Mouse (Mus musculus) gonadal fat pad, adult 2 months (tissue): Measurements from ENCODE around the gene Fmnl1. TPM values are rescaled to one million over a fixed set of nuclear protein-coding genes. Genes with fewer than 3 reads are reported as not detected.
"Not testable (repeated sequence)": the region's sequence is repeated elsewhere in the genome, so short reads cannot be mapped to it uniquely, and the experiment has no call there.

Experiments used
- DNase-seq: peaks from one replicate; pipeline ENCODE4 v3.0.0-alpha.2; 2012; ENCODE audit warnings: low read depth
- polyA plus RNA-seq: library from polyadenylated mRNA; depleted of rRNA; stranded (reverse); fragments of >200 nt; gene quantifications from 2 replicates; pipeline ENCODE4 v1.2.3, GENCODE M21; 2012; rRNA removed

Gene Fmnl1
- polyA plus RNA-seq, 1 experiment = 6.7 TPM

GRCm38 (mm10) chr11:103221437-103221836, 50.5 kb downstream of the Fmnl1 start:
- no peak for DNase-seq

- not testable (repeated sequence) for DNase-seq
These were observed 51.8 kb downstream of the Fmnl1 start for GRCm38 (mm10) chr11:103222718-103223117.

- DNase-seq = no peak
These were observed 52.5 kb downstream of the Fmnl1 start for GRCm38 (mm10) chr11:103223444-103223843.

DNA sequence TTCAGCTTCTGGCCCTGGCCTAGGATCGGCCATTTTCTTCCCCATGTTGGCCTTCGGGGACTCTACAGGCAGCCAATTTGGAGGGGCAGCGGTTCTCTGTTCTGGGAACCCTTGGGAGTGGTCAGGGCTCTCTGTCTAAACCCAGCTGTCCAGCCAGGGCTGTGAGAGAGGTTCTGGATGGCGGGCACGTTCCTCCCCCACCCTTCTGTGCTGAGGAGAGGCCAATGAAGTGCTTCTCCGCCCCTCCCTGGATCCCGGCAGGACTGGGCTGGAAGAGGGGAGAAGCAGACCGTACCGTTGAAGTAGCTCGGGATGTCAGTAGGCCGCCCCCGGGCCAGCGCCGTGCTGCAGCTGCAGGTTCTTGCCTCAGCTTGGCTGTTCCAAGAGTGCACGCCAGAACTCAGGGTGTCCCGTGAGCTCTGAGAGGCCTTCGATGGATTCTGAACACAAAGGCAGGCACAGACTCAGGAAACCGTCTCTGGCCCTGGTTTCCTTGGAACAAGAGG, 53.1 kb downstream of the Fmnl1 start:
- DNase-seq = no peak

DNA sequence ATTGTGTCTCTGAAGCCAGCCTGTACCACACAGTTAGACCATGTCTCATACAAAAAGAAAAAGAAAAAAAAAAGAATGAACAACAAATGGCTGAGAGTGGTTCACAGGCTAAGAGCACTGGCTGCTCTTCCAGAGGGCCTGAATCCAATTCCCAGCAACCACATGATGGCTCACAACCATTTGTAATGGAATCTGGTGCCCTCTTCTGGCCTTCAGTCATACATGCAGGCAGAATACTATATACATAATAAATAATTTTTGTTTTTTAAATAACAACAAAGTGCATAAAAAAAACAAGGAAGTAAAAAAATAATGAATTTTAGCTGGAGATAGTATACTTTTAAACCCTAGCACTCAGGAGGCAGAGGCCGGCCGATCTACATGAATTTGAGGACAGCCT, 58.7 kb downstream of the Fmnl1 start:
- no peak for DNase-seq

DNA sequence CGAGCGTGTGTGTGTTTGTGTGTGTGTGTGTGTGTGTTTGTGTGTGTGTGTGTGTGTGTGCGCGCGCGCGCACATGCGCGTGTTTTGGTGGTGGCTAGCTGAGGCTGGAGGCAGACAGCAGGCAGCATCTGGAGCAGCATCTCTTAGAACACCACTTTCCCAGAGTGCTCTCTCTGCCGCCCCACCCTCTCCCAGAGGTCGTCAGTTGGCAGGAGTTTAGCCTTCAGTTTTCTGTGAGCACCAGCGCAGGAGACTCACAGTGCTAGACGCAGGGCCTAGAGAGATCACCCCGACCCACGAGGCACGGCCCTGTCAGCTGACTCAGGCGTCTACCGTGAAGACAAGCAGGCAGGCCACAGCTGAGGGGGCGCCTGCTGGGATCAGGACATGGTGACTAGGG, 59.7 kb downstream of the Fmnl1 start:
- no peak for DNase-seq

- DNase-seq = no peak
These were observed 60.5 kb downstream of the Fmnl1 start for GRCm38 (mm10) chr11:103231367-103231766.

- DNase-seq = no peak
These were observed 62.1 kb downstream of the Fmnl1 start for GRCm38 (mm10) chr11:103232966-103233365.

DNA sequence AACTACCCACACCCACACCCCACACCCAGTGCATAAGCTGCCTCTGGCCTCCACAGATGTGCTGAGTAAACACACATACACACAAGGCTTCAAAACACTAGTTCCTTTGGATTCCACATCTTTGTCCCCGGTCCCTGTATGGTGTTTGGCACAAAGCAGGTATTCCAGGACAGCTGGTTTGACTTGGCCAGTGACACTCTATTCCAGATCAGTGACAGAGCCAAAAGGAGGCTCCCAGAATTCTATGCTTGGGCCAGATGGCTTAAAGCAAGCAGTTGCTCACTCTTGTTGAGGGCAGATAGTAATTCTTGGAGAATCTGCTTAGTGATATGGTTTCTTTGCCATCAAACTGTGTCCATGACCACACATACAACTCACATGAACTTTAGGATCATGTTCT, 63.5 kb downstream of the Fmnl1 start:
- DNase-seq = no peak

DNA sequence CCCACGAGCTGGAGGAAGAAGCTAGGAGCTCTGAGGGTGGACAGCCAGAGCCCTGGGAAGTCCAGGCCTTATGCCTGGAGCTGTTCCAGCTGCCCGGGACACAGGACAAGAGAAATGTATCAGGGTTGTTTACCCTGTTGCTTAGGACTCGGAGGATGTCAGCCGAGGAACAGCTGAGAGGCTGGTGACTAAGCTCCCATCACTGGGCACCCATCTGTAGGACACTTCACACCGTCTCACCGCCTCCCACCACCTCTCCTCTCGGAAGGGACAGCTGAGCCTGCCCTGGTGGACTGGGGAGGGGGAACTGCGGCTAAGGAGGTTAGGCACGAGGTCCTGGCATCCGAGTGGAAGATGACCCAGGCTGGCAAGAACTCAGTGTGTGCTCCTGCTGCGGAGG, 64.8 kb downstream of the Fmnl1 start:
- no peak for DNase-seq

GRCm38 (mm10) chr11:103236431-103236830, 65.5 kb downstream of the Fmnl1 start:
- no peak for DNase-seq

GRCm38 (mm10) chr11:103236903-103237302, 66.0 kb downstream of the Fmnl1 start:
- no peak for DNase-seq

DNA sequence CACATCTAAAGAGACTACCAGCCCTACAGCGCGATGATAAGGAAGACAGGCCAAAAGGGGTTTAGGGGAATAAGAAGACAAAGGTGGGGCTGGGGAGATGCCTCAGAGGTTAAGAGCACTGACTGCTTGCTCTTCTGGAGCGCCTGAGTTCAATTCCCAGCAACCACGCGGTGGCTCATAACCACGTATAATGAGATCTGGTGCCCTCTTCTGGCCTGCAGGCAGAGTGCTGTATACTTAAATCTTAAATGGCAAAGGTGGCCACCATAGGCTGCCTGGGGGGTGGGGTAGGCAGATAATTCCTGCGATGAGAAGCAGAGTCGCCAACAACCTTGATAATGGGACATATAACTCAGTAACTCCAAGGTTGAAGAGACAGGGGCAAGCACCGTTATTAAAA, 66.8 kb downstream of the Fmnl1 start:
- DNase-seq = no peak

DNA sequence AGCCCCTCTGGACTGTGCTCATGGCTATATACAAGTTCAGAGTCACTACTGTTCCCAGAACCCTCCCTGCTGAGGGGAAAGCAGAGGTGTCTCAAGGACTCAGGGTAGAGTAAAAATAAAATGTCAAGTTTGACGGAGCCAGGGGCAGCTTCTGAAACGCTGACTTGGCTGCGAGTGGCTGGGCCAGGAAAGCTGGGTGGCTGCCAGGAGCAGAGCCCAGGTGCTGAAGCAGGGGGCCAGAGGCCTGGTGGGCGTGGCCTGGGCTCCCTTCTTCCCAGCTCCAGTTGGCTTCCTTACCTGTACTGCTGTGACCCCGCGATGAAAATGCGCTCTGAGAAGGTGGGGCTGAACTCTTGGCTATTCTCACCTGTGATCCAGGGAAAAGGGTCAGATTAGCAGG, 69.8 kb downstream of the Fmnl1 start:
- DNase-seq = no peak

DNA sequence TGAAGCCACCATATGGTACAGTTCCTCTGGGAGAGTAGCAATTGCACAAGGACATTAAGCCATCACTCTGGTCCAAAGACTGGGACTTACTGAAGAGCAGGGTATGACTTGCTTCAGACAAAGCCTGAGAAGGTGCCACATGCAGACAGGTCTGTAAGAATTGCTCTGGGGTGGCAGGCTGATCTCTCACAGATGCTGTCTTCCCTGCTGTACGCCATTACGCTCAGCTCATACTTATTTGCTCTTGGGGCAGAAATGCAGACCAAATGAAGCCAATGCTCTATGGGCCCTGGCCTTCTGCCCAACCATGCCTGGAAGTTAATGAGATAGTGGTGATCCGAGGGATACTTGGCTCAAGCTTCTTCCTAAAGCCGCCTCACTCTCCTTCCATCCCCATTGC, 73.9 kb downstream of the Fmnl1 start:
- no peak for DNase-seq

DNA sequence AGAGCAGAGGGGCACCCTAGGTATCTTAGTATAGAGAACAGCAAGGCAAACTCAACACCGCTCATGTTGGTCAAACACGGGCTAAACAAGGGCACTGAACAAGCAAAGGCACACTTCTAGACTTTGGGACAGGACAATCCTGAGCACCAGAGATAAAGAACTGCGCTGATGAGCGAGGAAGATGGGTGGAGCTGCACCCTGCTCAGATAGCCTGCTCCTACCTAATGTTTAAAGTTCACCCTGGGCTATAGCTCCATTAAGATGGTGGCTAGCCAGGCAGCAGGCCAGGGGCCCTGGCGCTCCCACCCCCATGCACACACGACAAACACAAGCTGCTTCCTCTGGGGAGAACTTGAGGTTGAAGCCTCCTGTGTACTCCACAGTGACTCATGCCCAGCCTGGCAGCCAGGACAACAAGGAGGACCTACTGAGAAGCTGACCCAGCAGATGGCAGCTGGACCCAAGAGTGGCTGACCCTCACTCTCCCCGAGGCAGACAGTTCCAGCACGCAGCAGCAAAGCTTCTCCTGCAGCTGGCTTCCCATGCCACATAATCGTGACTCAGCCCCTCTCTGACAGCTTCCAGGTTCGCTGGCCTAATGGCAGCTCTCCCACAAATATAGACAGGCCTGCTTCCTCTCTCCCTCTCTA, 75.3 kb downstream of the Fmnl1 start:
- DNase-seq = no peak

GRCm38 (mm10) chr11:103246731-103247290, 75.9 kb downstream of the Fmnl1 start:
- no peak for DNase-seq

DNA sequence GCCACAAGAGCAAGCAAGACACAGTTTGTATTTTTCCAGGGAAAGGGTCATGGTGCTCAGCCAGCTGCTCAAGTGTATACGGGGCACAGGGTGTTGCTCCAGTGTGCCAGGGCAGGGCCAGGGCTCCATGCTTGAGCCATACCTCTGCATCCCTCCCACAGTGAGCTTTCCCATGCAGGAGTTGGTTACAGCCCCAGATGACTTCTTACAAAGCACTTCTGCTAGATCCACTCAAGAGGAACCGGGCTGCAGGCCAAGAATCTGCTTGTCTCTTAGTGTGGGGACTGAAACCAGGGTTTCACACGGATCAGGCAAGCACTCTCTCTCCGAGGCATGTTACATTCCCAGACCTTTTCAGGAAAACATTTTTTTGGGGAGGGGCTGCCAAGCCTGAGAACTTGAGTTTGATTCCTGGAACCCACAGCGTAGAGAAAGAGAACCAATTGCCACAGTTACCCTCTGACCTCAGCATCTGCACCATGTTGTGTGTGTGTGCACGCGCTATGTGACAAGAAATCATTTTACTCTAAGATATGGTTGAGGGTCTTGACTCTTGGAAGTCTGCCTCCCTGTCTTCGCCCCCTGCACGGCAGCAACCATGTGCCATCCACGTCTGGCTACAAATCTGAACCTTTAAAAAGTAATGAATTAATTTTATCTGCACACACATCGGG, 76.7 kb downstream of the Fmnl1 start:
- DNase-seq = no peak

Other genes starting within 250 kb of the Fmnl1 start
- gene Kif18b, start 246.0 kb upstream of the Fmnl1 start, polyA plus RNA-seq = 1.2 TPM in 2 replicates
- 0.27 and 0.36 TPM in 2 replicates for gene C1ql1, start 224.4 kb upstream of the Fmnl1 start, polyA plus RNA-seq
- gene Nmt1, start 142.9 kb upstream of the Fmnl1 start, polyA plus RNA-seq = 43.3 and 60.0 TPM in 2 replicates
- gene Dcakd, start 142.8 kb upstream of the Fmnl1 start, polyA plus RNA-seq = 58.6 and 61.1 TPM in 2 replicates
- 25.5 and 30.4 TPM in 2 replicates for gene Plcd3, start 69.4 kb upstream of the Fmnl1 start, polyA plus RNA-seq
- gene Acbd4, start 69.4 kb upstream of the Fmnl1 start, polyA plus RNA-seq = 92.7 and 113 TPM in 2 replicates
- 16.3 and 21.3 TPM in 2 replicates for gene Hexim1, start 54.9 kb upstream of the Fmnl1 start, polyA plus RNA-seq
- 6.9 and 7.8 TPM in 2 replicates for gene Hexim2, start 38.7 kb upstream of the Fmnl1 start, polyA plus RNA-seq
- 0.35 and 0.53 TPM in 2 replicates for gene 1700023F06Rik, start 37.5 kb downstream of the Fmnl1 start, polyA plus RNA-seq
- gene Spata32, start 47.3 kb downstream of the Fmnl1 start, polyA plus RNA-seq = 0.59 and 0.74 TPM in 2 replicates
- 9.7 and 12.1 TPM in 2 replicates for gene Map3k14, start 96.4 kb downstream of the Fmnl1 start, polyA plus RNA-seq
- gene Arhgap27, start 192.6 kb downstream of the Fmnl1 start, polyA plus RNA-seq = 27.6 and 28.1 TPM in 2 replicates
- gene Plekhm1, start 241.6 kb downstream of the Fmnl1 start, polyA plus RNA-seq = 18.5 and 22.3 TPM in 2 replicates